Mouse (Mus musculus) CD4-positive, CD25-positive, alpha-beta regulatory T cell, adult 2 months (primary cell): ENCODE data around the gene Rnaset2a.
"Not testable (repeated sequence)": the region's sequence is repeated elsewhere in the genome, so short reads cannot be mapped to it uniquely, and the experiment has no call there.

Experiments used
- DNase-seq: peaks from one replicate; pipeline ENCODE4 v3.0.0-alpha.2; 2012; ENCODE audit warnings: low read depth, low spot score

The Rnaset2a gene

DNA sequence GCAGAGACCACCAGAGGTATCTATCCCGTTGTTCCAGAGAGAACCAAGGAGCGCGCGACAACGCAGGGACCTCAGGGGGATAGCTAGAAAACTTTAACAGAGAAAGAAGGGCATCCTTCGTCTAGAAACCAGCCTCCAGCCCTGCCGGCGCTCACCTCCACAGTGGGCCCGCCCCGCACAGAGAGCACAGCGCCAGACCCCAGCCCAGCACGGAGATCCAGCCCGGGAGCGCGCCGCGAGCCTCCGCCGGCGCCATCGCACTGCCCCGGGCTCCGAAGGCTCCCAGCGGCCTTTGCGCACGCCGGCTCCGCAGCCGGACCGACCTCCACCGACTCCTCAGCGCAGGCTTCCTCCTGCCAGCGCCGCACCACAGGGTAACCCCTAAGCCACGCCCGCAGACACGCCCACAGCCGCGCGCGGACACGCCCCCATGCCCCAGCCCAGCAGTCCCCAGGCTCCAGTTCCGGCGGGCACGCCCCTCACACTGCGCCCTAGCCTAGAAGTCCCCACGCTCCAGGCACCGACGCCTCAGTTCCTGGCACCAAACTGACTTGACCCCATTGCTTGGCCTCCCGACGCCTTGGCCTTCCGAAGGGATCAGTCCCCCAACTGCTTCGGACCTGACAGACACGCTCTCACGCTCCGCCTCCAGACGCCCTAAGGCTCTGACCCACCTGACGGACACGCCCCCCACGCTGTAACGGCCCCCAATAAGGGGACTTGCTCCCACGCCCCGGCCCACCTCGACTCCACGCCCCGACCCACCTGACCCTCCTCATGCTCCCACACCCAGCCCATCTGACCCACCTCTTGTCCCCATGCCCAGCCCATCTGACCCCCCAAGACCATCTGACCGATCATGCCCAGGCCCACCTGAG, at the start of gene Rnaset2a, which contains the start of gene Gm49673:
TSS of gene Rnaset2a (minus strand) at position 659 of the 878 bp plus-strand sequence.
TSS of gene Gm49673 (minus strand) at position 350 of the 878 bp plus-strand sequence.
- DNase-seq: peak; percentile 66

DNA sequence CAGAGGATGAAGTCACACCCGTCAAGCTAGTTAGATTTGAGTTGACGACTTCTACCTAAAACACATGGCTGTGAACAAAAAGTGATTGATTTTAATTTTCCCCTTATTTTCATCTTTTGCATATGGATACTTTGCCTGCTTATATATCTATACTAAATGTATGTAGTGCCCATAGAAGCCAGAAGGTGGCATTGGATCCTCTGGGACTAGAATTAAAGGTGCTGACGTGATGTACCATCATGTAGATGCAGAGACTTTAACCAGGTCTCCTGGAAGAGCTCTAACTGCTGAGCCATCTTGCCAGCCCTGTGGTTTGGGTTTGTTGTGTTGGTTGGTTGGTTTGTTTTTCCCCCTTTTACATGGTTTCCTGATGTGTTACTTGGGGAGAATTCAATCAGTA, 49.8 kb upstream of the Rnaset2a start:
- peak; percentile 69 for DNase-seq

- peak; percentile 53 for DNase-seq
These were observed 47.9 kb upstream of the Rnaset2a start for GRCm38 (mm10) chr17:8195685-8196376.

DNA sequence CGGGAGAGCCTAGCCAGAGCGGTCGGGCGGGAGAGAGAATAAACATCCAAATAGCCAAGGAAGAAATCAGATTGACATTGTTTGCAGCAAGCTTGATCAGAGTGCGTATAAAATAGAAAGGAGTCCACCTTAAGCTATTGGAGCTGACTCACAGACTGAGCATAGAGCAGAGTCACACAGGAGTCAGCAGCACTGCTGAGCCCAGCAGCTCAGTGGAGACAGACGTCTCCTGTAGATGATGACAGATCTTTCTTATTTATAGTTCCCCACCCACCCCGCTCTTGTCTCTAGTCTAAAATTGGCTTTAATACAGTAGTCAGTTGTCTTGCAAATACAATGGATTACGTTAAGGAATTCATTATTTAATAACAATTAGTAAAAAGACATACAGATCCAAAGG, 45.8 kb upstream of the Rnaset2a start:
- DNase-seq: no peak

DNA sequence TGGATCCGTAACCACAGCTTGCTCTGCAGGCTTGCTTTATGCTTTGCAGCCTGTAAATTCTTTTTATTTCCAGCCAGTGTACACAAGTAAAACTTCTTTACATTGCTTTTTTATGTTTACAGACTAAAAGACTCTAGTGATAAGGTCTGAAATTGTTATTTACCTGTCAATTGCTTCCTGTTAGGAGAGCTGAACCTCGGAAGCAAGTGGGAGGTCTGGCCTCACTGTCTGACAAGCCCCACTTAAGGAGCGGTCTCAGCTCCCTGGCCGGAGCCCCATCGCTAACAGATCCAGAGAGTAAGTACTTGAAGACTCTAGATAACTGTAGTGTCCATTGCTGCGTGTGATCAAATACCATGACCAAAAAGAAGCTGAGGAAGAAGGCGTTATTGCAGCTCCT, 36.3 kb upstream of the Rnaset2a start:
- no peak for DNase-seq

GRCm38 (mm10) chr17:8183815-8184214, 35.9 kb upstream of the Rnaset2a start:
- no peak for DNase-seq

DNA sequence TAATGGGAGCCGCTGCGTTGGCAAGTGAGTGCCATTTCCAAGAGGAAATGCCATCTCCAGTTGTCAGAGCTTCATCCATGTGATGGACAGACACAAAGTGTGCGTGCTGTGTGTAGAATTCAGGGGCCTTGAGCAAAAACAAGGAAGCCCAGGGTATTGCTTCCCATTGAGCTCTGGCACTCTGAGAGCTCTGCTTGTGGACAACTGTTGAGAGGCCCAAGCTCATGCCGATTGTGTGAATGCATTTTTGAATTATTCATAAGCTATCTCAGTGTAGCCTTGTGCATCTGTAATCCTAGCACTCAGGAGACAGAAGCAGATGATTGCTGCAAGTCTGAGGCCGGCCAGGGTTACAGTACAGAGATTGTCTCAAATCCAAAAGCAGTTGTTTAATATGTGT, 29.2 kb upstream of the Rnaset2a start:
- DNase-seq: no peak

DNA sequence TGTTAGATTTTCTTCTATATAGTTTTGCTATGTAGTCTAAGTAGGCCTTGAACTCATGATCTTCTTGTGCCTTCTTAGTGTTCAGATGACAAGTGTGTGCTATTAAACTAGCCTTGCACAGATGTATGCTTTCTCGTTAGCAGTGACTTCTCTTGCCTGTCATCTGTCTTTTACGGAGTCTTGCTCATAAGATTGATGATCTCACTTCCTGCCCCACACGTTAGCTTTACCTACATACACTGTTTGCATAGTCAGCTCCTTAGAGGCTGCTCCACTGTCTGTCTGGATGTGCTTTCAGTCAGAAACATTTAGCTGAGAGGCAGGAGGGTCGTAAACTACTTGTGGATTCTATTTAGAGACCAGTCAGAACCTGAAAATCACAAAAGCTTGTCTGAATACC, 23.2 kb upstream of the Rnaset2a start:
- peak; percentile 48 for DNase-seq

GRCm38 (mm10) chr17:8170331-8170730, 22.4 kb upstream of the Rnaset2a start:
- DNase-seq: peak; percentile 22

GRCm38 (mm10) chr17:8167436-8167835, 19.5 kb upstream of the Rnaset2a start:
- DNase-seq: not testable (repeated sequence)

- DNase-seq: not testable (repeated sequence)
These were observed 18.6 kb upstream of the Rnaset2a start for GRCm38 (mm10) chr17:8166454-8166853.

GRCm38 (mm10) chr17:8165977-8166376, 18.1 kb upstream of the Rnaset2a start:
- DNase-seq: not testable (repeated sequence)

GRCm38 (mm10) chr17:8165608-8165945, 17.7 kb upstream of the Rnaset2a start:
- peak; percentile 59 for DNase-seq

GRCm38 (mm10) chr17:8164701-8165607, 17.1 kb upstream of the Rnaset2a start, which contains the start of gene Fgfr1op:
Fgfr1op (plus strand) TSS chr17:8165501.
- peak; percentile 22 for DNase-seq

DNA sequence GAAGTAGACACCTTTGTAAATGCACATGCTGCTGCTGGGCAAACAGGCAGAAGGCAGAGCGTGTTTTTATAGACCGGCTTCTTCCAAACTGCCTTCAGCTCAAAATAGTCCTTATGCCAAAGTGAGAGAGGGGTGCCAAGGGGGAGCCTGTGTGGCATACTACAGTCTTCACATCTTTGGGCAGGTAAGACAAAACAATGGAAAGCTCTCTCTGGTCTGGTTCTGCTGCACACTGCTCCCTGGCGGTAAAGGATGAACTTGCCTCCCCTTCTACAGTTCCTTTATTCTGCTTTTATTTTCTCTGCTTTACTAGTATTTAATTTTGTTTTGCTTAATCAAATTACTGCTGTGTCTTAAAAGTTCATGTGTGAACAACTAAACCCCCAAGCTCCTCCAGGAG, 13.1 kb upstream of the Rnaset2a start:
- DNase-seq: peak; percentile 65

GRCm38 (mm10) chr17:8158627-8159026, 10.7 kb upstream of the Rnaset2a start:
- DNase-seq: not testable (repeated sequence)

- DNase-seq: not testable (repeated sequence)
These were observed 8.1 kb upstream of the Rnaset2a start for GRCm38 (mm10) chr17:8155982-8156381.

DNA sequence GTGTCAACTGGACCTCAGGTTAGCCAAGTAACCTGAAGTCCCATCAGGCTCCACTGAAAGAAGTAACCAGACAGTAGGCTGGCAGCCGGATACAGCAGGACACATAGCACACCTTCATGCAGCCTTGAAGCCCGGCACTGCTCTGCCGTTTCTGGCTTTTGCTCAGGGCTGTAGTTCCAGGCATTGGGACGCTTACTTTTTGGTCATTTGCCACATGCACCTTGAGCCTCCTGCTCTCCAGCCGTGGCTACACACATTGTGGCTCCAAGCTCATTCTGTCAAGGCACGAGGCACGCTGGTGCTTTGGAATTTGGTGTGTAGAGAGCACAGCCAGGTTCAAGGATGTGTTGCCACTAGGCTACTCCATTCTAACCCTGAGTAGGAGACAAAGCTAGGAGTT, 7.1 kb upstream of the Rnaset2a start:
- not testable (repeated sequence) for DNase-seq

GRCm38 (mm10) chr17:8146931-8147330, 966 bp downstream of the Rnaset2a start:
- peak; percentile 19 for DNase-seq

GRCm38 (mm10) chr17:8143802-8144673, 3.9 kb downstream of the Rnaset2a start:
- DNase-seq: peak; percentile 27

- not testable (repeated sequence) for DNase-seq
These were observed 7.7 kb downstream of the Rnaset2a start for GRCm38 (mm10) chr17:8140210-8140609.
